Mouse (Mus musculus) CD4-positive, CD25-positive, alpha-beta regulatory T cell, adult 2 months (primary cell): ENCODE measurements around the gene Dscam.

Source experiments
- DNase-seq: peaks from one replicate; pipeline ENCODE4 v3.0.0-alpha.2; 2012; ENCODE audit warnings: low read depth, low spot score

The Dscam gene

DNA sequence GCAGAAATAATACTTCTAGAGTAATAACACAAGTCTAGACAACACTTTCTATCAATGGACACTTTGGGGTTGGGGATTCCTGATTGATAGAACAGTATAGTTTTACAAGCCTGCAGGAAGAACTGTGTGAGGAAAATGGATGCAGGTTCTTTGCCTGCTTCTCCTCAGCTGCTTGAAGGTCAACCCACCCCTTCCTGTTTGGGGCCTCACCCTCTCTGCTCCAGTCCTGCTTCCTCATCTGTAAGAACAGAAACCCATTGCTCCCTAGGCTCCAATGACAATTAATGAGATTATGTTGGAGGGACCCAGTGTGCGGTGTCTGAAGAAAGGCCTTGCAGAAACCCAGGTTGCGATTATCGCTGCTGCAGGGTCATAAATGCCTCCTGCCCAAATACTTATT, 446.4 kb downstream of the Dscam start:
- no peak for DNase-seq

DNA sequence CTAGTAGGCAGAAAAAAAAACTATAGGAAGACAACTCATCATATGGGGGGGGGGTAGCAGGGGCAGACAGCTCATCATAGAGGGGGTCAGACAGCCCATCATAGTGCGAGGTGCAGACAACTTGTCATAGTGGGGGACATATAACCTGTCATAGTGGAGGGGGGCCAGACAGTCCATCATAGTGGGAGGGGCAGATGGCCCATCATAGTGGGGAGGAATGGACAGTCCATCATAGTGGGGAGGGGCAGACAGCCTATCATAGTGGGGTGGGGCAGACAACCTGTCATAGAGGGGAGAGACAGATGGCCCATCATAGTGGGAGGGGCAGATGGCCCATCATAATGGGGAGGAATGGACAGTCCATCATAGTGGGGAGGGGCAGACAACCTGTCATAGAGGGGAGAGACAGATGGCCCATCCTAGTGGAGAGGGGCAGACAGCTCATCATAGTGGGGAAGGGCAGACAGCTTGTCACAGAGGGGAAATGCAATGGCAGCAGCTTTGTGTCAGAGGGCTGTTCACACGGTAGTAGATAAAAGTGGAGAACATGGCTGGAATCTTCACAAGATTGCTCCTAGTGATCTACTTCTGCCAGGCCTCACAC, 447.4 kb downstream of the Dscam start:
- DNase-seq = no peak

DNA sequence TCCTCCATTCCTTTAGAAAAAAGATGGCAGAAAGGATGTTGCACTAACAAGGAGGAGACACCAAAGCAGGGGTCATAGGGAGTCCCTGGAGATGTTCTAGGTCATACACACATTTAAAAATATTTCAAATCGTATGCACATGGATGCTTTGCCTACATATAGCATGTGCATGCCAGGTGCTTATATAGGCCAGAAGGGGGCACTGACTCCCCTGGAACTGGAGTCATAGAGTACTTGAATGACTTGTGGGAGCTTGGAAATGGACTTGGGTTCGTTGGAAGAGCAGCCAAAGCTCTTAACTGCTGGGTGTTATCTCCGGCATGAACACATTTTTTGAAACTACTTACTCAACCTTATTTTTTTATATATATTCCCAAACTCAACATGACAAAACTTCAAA, 448.4 kb downstream of the Dscam start:
- DNase-seq = peak; percentile 5

DNA sequence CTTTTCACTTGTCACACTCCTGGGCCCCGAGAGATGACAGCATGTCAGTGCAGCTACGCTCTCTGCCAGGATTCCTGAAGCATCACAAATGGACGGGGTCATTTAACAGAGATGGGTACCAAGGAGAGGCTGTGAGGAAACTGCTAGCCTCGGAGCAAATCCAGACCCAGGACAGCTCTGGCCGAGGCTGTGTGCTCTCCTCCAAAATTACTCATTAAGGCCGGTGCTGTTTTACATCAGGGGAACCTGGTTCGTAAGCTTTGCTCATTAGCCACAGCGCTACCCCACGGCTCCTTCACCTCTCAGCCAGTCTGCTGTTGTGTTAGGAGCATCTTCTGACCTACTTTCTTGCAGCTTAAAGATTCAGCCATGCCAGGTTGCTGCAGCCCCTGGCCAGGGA, 449.3 kb downstream of the Dscam start:
- no peak for DNase-seq

DNA sequence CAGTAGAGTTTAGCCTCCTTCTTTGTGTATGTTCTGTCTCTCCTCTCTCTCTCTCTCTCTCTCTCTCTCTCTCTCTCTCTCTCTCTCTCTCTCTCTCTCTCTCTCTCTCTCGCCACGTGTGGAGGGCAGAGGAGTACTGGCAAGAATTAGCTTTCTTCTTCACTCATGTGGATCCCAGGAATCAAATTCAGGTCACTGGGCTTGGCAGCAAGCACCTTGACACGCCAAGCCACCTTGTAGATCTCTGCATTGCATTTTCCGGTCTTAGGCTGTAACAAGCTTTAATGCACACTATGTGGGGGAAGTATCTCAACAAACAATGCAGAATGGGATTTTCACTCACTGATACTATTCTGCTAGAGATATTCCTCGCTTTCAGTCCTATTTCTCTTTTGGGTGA, 449.9 kb downstream of the Dscam start:
- no peak for DNase-seq

DNA sequence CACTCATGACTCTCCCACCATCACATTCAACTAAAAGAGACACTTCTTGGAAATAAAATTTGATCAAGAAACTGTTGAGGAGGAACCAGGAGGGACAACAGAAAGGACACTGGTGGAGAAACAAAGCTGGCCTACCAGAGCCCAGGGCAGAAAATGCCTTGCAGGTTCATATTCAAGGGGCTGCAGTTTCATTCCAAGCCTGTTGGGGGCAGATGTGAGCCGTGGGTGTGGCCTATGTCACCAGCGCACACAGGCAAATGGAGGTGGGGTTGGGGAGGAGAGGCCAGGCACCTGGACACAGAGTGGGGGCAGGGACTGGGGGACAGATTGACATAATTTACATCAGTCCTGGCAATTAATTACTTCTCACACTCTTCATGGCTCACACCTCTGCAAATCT, 452.3 kb downstream of the Dscam start:
- peak; percentile 23 for DNase-seq

DNA sequence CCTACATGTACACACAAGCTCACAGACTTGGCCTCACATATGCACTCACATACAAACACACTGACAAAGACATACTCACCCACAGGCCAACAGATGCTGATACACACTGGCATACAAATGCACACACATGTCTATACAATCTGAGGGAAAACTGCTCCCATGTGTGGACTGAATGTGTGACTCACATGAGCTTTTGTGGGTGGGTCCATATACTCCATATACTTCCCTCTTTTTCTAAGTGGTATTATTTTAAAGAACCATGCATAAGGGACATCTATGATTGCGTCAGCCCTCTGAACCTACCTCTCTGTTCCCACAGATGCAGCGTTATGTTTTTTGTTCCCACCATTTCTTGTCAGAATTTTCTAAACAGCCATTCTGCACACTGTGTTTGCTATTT, 453.9 kb downstream of the Dscam start:
- no peak for DNase-seq

DNA sequence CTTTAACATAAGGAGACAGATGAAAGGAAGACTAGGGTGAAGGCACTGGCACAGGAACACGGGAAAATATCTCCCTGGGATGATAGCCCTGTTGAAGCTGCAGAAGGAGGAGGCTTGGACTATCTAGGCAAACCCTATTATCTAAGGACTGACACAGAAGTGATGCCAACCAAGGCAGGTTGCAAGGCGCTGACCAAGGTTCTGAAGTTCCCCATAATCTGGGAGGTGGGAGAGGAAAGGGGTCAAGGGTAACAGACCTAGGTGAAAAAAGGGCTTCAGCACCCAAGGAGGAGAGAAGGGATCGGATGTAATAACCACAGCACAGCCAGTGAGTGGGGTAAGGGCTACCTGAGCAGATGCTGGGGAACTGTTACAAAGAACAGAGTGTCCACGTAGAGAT, 458.6 kb downstream of the Dscam start:
- DNase-seq = no peak

DNA sequence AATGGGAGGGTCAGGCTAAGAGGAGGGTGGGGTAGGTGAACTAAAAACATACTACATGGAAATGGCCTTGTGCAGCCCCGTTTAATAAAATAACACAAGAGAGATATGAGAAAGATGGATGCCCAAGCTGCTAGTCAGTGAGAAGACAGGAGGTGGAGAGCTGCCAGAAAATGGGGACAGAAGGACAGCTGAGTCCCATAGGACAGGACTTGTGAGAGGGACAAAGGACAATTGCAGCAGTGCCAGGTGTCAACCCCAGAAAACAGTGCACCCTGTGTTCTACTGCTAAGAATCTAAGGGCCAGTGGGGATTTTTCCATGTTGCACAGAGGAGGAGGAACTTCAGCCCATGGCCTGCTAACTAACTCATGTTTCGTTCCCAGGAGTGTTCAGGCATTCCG, 470.0 kb downstream of the Dscam start:
- DNase-seq = no peak

DNA sequence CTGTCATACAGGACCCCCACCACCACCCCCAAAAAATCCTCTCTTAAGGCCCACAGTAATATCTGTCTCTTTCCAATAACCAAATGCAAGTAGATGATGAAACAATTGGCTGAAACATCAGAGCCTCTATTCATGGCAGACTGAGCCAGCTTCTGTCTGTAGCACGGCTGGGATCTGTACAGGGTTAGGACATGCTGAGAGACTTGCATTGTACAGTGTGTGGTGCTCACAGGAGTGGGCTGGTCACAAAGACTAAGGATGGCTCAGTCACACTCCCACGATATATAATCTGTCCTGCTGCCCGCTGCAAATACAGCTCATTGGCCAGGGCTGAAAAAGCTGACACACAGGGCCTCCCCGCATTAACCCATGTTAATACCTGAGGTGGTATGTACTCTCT, 474.7 kb downstream of the Dscam start:
- DNase-seq = no peak

DNA sequence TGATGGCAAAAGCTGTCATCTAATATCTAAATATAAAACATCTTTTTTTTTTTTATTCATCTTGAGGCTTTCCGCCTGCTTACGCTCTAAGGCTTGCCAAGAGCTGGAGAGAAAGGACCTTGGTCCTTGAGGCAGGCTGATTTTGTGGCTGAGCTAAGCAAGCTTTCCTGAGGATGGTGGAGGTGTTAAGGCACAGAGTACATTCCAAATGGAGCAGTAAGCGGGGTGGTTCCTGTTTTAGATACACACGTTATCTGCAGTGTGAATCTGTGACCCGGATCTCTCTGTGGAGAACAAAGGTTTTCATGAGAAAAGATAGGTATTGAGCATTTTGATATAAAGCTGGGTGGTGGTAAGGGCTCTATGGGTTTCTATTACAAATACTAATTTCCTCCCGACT, 479.0 kb downstream of the Dscam start:
- DNase-seq = no peak

DNA sequence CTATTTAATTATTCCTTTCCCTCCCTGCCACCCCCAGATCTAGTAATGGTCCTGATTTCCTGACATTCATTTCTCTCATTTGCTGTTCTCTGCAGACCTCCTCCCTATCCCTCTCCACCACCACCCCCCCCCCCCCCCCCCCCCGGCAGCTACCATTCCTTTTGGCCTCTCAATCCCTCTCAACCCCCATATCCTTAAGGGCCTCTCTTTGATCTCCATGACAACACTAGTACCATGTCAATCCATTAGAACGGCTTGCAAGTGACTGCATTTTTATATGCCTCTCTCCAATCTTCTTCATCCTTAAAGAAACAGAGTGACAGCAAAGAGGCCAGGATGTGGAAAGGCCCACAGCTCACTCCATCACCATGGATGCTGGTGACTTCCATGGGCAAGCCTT, 480.5 kb downstream of the Dscam start:
- DNase-seq = no peak

DNA sequence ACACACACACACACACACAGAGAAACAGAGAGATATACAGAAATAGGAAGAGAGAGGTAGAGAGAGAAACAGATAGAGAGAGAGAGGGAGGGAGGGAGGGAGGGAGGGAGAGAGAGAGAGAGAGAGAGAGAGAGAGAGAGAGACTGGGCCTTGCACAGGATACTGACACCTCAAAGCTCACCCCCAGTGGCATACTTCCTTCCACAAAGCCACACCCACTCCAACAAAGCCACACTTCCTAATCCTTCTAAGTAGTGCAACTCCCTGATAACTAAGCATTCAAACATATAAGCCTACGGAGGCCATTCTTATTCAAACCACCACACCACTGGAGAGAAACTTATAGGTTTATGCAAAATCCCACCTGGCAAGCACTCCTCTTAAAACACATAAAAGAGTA, 481.1 kb downstream of the Dscam start:
- no peak for DNase-seq

DNA sequence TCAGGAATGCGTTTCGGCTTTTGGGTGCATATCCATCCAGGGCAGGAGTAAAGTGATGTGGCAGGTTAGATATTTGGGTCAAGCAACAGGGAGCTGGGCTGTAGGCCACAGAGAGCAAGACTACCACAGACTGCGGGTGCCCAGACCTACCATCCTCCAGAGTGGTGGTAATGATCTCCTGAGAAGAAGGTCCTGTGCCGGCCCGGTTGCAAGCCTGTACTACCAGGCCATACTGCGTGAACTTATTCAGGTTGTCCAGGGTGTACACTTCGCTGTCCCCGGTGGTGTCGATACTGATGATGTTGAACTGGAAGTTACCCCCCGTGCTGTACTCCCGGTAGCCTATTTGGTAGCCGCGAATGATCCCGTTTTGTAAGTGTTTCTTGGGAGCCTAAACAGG, 485.5 kb downstream of the Dscam start:
- no peak for DNase-seq

DNA sequence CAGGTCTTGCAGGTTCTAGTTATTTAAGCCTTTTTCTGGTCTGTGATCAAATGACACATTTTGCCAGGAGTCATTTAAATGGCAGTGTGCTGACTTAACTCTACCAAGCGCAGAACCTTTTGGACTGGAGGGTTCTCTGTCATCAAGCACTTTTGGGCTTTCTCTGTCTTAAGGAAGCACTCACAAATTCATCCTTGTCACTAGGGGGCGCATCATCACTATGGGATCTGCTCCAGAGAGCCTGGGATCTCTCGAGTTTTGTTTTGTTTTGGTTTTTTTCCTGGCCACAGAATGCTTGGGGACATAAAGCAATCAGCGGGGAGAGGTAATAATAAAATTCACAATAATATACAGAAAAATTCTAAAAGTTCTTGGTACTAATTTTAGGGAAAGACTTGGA, 486.0 kb downstream of the Dscam start:
- peak; percentile 45 for DNase-seq

DNA sequence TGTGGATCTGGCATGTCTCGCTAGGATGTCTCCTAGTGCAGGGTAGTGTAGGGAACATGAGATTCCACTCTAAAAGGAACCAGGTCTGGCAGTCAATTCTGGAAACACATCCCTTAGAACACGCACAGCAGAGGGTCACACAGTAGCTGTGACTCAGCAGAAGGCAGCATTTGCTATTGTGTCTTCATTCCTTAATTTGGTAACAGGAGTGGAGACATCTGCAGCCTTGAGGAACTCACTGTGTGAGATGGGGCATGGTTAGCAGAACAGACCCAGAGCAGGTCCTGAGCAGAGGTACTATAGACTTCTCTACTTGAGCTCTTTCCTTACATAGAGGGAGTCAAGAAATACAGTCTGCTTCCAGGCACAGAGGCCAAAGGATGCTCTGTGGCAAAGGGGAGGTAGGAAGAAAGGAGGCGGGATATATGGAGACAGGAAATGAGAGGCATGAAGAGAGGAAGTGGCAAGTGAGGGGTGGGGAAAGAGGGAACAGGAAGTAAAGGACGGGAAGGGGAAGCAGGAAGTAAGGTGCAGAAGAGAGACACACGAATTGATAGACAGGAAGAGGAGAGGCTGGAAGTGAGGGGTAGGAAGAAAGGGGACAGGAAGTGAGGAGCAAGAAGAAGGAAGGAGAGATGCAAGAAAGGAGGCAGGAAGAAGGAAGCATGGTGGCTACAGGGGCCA, 488.1 kb downstream of the Dscam start:
- no peak for DNase-seq

DNA sequence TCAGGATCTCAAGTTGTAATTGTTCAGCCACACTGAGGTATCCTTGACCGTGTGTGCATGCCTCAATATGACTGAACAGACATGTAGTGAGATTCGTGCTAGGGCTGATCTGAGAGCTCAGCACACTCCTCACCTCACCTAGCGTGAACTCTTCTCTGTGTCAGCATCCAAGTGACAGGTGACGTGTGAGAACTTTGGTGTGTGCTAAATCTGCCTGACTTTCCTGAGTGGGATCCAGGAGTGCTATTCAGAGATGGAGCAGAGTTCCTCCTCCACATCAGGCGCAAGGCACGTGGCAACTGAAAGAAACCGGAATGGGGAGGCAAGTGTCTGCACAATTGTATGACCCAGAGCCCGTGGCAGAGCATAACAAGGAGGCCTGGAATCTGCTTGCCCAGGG, 490.6 kb downstream of the Dscam start:
- no peak for DNase-seq

DNA sequence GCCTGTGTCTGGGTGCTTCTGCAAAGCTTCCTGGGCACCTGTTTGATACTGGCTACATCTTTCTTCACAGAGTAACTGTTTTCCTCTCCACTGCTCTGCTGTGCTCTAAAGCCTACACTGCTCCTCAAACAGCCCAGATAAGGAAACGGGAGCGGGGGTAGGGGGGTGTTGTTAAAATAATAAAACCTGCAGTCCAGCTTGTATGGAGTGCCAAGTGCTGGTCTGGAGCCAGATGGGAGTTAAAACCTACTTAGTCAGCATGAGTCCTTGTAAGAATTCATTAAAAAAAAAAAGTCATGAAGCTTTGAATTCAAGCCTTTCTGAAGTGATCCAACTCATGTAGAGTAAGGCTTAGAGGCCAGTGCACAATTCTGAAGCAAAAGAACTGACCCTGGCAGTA, 493.1 kb downstream of the Dscam start:
- no peak for DNase-seq

DNA sequence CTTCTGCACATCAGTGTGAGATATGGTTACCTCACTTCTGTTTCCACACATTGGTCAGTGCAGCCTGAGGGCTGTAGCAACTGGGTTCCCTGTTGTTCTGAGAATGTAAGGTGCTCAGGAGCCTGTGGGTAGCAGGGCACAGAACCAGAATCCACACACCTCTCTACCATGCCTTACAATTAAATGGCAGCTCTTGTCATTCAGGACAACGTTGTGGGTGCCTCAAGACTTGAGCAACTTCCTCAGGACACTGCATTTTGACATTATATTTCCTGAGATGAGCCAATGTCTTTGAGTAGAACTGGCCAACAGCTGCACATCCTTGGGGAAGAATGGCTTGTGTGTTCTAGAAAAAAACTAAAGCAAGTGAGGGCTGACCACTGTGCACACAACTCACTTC, 493.9 kb downstream of the Dscam start:
- DNase-seq = no peak

DNA sequence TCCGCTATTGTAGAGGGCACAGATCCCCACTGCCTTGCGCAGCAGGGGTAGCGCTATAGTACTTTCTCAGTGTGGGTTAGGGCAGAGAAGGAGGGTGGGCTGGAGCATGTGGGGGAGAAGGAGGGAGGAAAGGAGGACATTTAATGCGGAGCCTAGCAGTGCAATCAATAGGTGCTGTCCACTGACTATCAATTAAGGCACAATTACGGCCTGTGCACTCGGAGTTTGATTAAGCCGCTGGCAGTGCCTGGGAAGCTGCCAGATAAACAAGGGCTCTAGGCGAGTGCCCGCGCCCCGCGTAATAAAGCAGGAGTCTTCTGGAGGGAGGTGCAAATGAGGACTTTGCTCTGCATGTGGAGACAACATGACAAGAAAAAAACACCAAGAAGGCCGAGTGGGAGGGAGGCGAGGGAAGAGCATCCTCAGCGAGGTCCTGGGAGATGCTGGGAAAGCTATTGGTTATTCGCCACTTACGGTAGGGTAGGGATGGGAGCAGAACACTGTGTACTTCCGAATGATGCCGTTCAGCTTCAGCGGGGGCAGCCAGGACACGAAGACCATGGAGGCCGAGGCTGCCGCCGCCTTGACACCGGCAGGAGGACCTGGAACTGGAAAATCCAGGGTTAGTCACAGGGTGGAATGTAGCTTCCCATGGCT, 497.2 kb downstream of the Dscam start:
- DNase-seq = no peak

DNA sequence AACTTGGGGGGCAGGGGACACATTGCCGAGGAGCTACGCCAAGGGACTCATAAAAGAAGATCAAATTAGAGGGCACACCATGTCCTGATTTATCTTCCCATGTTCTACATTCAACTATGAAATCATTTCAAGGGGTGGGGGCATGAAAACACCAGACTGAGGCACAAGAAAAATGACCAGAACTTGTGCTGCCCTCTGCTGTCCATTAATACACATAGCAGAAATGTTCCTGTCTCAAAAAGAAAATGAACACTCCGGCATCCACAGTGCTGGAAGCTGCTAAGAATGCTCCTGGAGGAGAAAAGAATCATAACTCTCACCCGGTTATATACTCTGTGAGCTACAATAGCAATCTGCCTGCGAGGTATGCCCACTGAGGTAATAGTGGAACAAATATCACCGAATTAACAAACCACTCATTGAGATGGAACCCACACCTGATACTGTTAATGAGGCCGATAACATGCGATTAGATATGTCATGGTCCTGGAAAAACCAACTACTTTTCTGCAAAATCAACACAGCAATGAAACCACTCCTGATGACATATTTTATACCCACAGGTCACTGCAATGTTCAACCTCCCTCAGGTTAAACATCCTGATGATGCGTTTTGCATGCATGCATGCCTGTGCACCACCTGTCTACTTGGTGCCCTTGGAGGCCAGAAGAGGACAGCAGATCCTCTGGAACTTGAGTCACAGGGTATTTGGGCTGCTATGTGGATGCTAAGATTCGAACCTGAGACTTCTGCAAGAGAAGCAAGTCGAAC, 498.8 kb downstream of the Dscam start:
- peak; percentile 18 for DNase-seq

DNA sequence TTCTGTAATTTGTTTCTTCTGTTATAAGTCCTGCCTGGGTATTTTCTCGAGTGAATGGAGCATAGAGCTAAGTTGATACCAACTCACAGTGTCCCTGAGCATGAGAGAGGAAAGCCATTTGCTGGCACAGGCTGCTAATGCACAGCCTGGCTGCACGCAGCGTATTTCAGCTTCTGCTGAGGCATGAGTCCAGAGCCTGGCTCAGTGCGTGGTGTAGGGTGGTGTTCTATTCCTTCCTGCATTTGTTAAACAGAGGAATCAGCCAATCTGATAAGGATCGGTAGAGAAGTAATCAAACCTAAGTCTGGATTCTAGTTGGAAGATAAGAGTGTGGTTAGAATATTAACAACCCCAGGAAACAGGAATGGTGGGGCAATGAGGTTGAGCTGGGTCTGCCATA, 500.8 kb downstream of the Dscam start:
- no peak for DNase-seq

DNA sequence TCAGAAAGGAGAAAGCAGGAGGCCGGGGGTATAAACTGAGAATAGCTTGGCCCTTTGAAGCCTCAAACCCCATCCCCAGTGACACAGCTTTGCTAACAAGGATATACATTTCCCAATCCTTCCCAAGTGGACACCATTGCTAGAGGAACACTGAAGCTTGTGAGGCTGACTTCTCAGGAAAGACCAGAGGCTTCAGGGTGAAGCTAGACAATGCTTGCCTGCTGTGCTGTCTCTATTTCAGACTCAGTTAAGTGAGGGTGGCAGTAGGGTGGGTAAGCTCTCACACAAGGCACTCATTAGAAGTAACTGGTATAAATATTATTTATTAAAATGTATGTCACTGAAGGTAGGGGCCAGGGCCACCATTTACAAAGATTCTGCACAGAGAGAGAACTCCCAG, 502.1 kb downstream of the Dscam start:
- DNase-seq = no peak
